12 mouse cellular contexts compared by ENCODE assay signal in genomic region chr16:58726680-58727476, GRCm38 (mm10). TPM values are rescaled to one million over a fixed set of nuclear protein-coding genes. Genes with fewer than 3 reads are reported as not detected.
A peak's percentile ranks its signal among the peaks of the same experiment; 100 is the strongest.
DNase-seq lines count a peak whose midpoint lies in the region; ATAC-seq and TF ChIP-seq lines count a peak whose summit lies in the region.
"Had no signal": no experiment of that assay in that cellular context is flagged by ENCODE, and none has a peak within 500 bp of the region (broad histone marks: within the 10 kb centered on the region; RNA-seq: fewer than 3 reads in every experiment).

No protein-coding gene starts in this region.

- no peak overlapping the region for H3K9ac ChIP-seq in midbrain, postnatal 0 days (replicated peaks; ENCODE audit: low read length, poor library complexity, severe bottlenecking)

- H3K4me3 ChIP-seq in erythroblast, embryonic 14.5 days (replicated peaks) = peak overlapping the region; percentile 87
- H3K4me3 ChIP-seq in left cerebral cortex, adult 2 months = peak overlapping the region; percentile 91
- peak overlapping the region; percentile 86; the same call in 1 of the 2 replicates for H3K4me3 ChIP-seq in midbrain, postnatal 0 days (ENCODE audit: low read depth, low read length)

- no peak overlapping the region; the same call in 1 of the 2 replicates for H3K27ac ChIP-seq in left cerebral cortex, adult 2 months
- no peak overlapping the region for H3K27ac ChIP-seq in midbrain, postnatal 0 days (ENCODE audit: low read depth, low read length)

- no peak for DNase-seq in left cerebral cortex, adult 2 months (ENCODE audit: extremely low spot score in 1 of 2, low spot score in 2 of 2)
- DNase-seq in left cerebral cortex, adult 9 months (ENCODE audit: low spot score in 2 of 2) = no peak
- peak; percentile 42 for DNase-seq in induced T-regulatory cell, adult 2 months (ENCODE audit: low read depth)
- no peak for DNase-seq in midbrain, postnatal 0 days (ENCODE audit: low spot score)
- DNase-seq in spleen, adult 18-20 months = no peak
- no peak for DNase-seq in frontal cortex, postnatal 25 days (ENCODE audit: low spot score in 2 of 2)

- peaks cover 5% of the 10 kb centered on the region for H3K27me3 ChIP-seq in erythroblast, embryonic 14.5 days (ENCODE audit: control insufficient read depth)
- H3K27me3 ChIP-seq in midbrain, postnatal 0 days (ENCODE audit: insufficient read depth, low read length) = no peaks in the 10 kb centered on the region

- TF ChIP-seq CTCF in left cerebral cortex, adult 2 months (IDR thresholded peaks at IDR 0.05) = no peak
- TF ChIP-seq CTCF in midbrain, postnatal 0 days (IDR thresholded peaks at IDR 0.05) = no peak

- intact Hi-C loops in left cerebral cortex, adult 2 months (cut with DNase I) = loop anchor here (1.0 to 5.0 kb wide), 4 partner anchors 20 to 320 kb away; partner anchors contain the start of genes Cpox, Dcbld2 and St3gal6

- peaks cover 25% of the 10 kb centered on the region for H3K4me1 ChIP-seq in erythroblast, embryonic 14.5 days (ENCODE audit: control insufficient read depth)
- H3K4me1 ChIP-seq in midbrain, postnatal 0 days (ENCODE audit: insufficient read depth, low read length) = no peaks in the 10 kb centered on the region

- 74% methylated on average over 11 of the region's 11 CpGs for WGBS in midbrain, postnatal 0 days

- ATAC-seq in erythroblast, adult 5-6 weeks (replicated peaks; ENCODE audit: low FRiP score, poor library complexity, severe bottlenecking) = no peak
- ATAC-seq in midbrain, postnatal 0 days (ENCODE audit: low FRiP score) = no peak

- peak overlapping the region; percentile 45 for H3K4me2 ChIP-seq in midbrain, postnatal 0 days (ENCODE audit: low read depth, low read length, poor library complexity, severe bottlenecking)

- peaks cover 25% of the 10 kb centered on the region for H3K36me3 ChIP-seq in erythroblast, embryonic 14.5 days (ENCODE audit: control insufficient read depth)
- peaks cover 14% of the 10 kb centered on the region for H3K36me3 ChIP-seq in midbrain, postnatal 0 days (ENCODE audit: insufficient read depth, low read length)

- H3K9me3 ChIP-seq in erythroblast, embryonic 14.5 days (ENCODE audit: control insufficient read depth, low read length) = no peaks in the 10 kb centered on the region
- no peaks in the 10 kb centered on the region for H3K9me3 ChIP-seq in midbrain, postnatal 0 days (ENCODE audit: low read length)

RNA-seq across cellular contexts. Expression of gene Cldnd1, which starts 0.8 kb away (rescaled TPM):
- 0.21 and 0.29 TPM in 2 replicates for polyA plus RNA-seq in erythroblast, embryonic 14.5 days (2012)
- total RNA-seq in erythroblast, adult 5-6 weeks (2015; ENCODE audit: low replicate concordance) = 8.6 and 11.9 TPM in 2 replicates
- 6.2 and 10.3 TPM in 2 replicates for total RNA-seq in erythroblast, adult 5-6 weeks (2017; ENCODE audit: low replicate concordance)
- total RNA-seq in left cerebral cortex, adult 2 months (2021) = 10 to 100 TPM; 95.5 to 97.5 TPM
- total RNA-seq in midbrain, postnatal 0 days (2014; rRNA removed) = 74.2 and 96.9 TPM in 2 replicates
- 156 and 174 TPM in 2 replicates for polyA plus RNA-seq in midbrain, postnatal 0 days (2015; fragmentation: Nextera tagmentation; extraction: Ambion mirVana)

RNA-seq across cellular contexts. Expression of gene Gpr15, which starts 8.0 kb away (rescaled TPM):
- not detected in 2 replicates for polyA plus RNA-seq in erythroblast, embryonic 14.5 days (2012)
- not detected in 2 replicates for total RNA-seq in erythroblast, adult 5-6 weeks (2015; ENCODE audit: low replicate concordance)
- not detected in 2 replicates for total RNA-seq in erythroblast, adult 5-6 weeks (2017; ENCODE audit: low replicate concordance)
- total RNA-seq in left cerebral cortex, adult 2 months (2021) = not detected
- 0.11 and 2.1 TPM in 2 replicates for total RNA-seq in midbrain, postnatal 0 days (2014; rRNA removed)
- not detected in 2 replicates for polyA plus RNA-seq in midbrain, postnatal 0 days (2015; fragmentation: Nextera tagmentation; extraction: Ambion mirVana)
- total RNA-seq: liver, adult 2 months had no signal
- polyA plus RNA-seq: C2C12; gonadal fat pad, adult 2 months had no signal

RNA-seq across cellular contexts. Expression of gene Olfr172, which starts 36.1 kb away (rescaled TPM):
- polyA plus RNA-seq in erythroblast, embryonic 14.5 days (2012) = 0.04 TPM in 1 of 2 replicates, not detected in the other
- total RNA-seq in erythroblast, adult 5-6 weeks (2015; ENCODE audit: low replicate concordance) = not detected in 2 replicates
- total RNA-seq in erythroblast, adult 5-6 weeks (2017; ENCODE audit: low replicate concordance) = not detected in 2 replicates
- not detected for total RNA-seq in left cerebral cortex, adult 2 months (2021)
- not detected in 2 replicates for total RNA-seq in midbrain, postnatal 0 days (2014; rRNA removed)
- polyA plus RNA-seq in midbrain, postnatal 0 days (2015; fragmentation: Nextera tagmentation; extraction: Ambion mirVana) = not detected in 2 replicates
- total RNA-seq: liver, adult 2 months had no signal
- polyA plus RNA-seq: C2C12; gonadal fat pad, adult 2 months; liver, adult 2 months; urinary bladder, adult 2 months had no signal

RNA-seq across cellular contexts. Expression of gene Cpox, which starts 56.8 kb away (rescaled TPM):
- 45.0 and 55.5 TPM in 2 replicates for polyA plus RNA-seq in erythroblast, embryonic 14.5 days (2012)
- total RNA-seq in erythroblast, adult 5-6 weeks (2015; ENCODE audit: low replicate concordance) = 410 and 442 TPM in 2 replicates
- 412 and 476 TPM in 2 replicates for total RNA-seq in erythroblast, adult 5-6 weeks (2017; ENCODE audit: low replicate concordance)
- total RNA-seq in left cerebral cortex, adult 2 months (2021) = 10 to 100 TPM; 35.5 to 37.5 TPM
- total RNA-seq in midbrain, postnatal 0 days (2014; rRNA removed) = 14.9 and 15.9 TPM in 2 replicates
- polyA plus RNA-seq in midbrain, postnatal 0 days (2015; fragmentation: Nextera tagmentation; extraction: Ambion mirVana) = 10.7 and 12.4 TPM in 2 replicates
